Mouse (Mus musculus): ENCODE results near the gene Ambra1.
"Not testable (repeated sequence)": the region's sequence is repeated elsewhere in the genome, so short reads cannot be mapped to it uniquely, and the experiment has no call there.

The Ambra1 gene

GRCm38 (mm10) chr2:91729971-91730821 is at the start of gene Ambra1:
TSS of gene Ambra1 (plus strand) at chr2:91730134.
- DNase-seq (ENCODE audit: low read depth, low spot score): peak; percentile 96

- peak; percentile 82 for DNase-seq (ENCODE audit: low read depth, low spot score)
These were observed 47.1 kb upstream of the Ambra1 start for GRCm38 (mm10) chr2:91682850-91683249.

GRCm38 (mm10) chr2:91683919-91684318 is 46.0 kb upstream of the Ambra1 start:
- DNase-seq (ENCODE audit: low read depth, low spot score): no peak

- no peak for DNase-seq (ENCODE audit: low read depth, low spot score)
These were observed 40.5 kb upstream of the Ambra1 start for GRCm38 (mm10) chr2:91689452-91689851.

GRCm38 (mm10) chr2:91695436-91696224 is 34.3 kb upstream of the Ambra1 start:
- DNase-seq (ENCODE audit: low read depth, low spot score): no peak

GRCm38 (mm10) chr2:91696225-91696590 is 33.7 kb upstream of the Ambra1 start:
- no peak for DNase-seq (ENCODE audit: low read depth, low spot score)

GRCm38 (mm10) chr2:91699225-91699624 is 30.7 kb upstream of the Ambra1 start:
- no peak for DNase-seq (ENCODE audit: low read depth, low spot score)

GRCm38 (mm10) chr2:91701366-91701765 is 28.6 kb upstream of the Ambra1 start:
- DNase-seq (ENCODE audit: low read depth, low spot score): no peak

GRCm38 (mm10) chr2:91705736-91706135 is 24.2 kb upstream of the Ambra1 start:
- peak; percentile 52 for DNase-seq (ENCODE audit: low read depth, low spot score)

- peak; percentile 56 for DNase-seq (ENCODE audit: low read depth, low spot score)
These were observed 23.5 kb upstream of the Ambra1 start for GRCm38 (mm10) chr2:91706456-91706855.

GRCm38 (mm10) chr2:91708361-91708760 is 21.6 kb upstream of the Ambra1 start:
- DNase-seq (ENCODE audit: low read depth, low spot score): no peak

GRCm38 (mm10) chr2:91710272-91711234 is 19.4 kb upstream of the Ambra1 start, which contains the start of the genes Atg13 and Harbi1:
TSS of gene Atg13 (minus strand) at chr2:91710576.
TSS of gene Harbi1 (plus strand) at chr2:91710852.
- DNase-seq (ENCODE audit: low read depth, low spot score): peak; percentile 94

GRCm38 (mm10) chr2:91711256-91711925 is 18.5 kb upstream of the Ambra1 start:
- peak; percentile 29 for DNase-seq (ENCODE audit: low read depth, low spot score)

GRCm38 (mm10) chr2:91714921-91715320 is 15.0 kb upstream of the Ambra1 start:
- DNase-seq (ENCODE audit: low read depth, low spot score): no peak

GRCm38 (mm10) chr2:91718276-91718675 is 11.7 kb upstream of the Ambra1 start:
- no peak for DNase-seq (ENCODE audit: low read depth, low spot score)

GRCm38 (mm10) chr2:91723382-91723781 is 6.6 kb upstream of the Ambra1 start:
- DNase-seq (ENCODE audit: low read depth, low spot score): no peak

- no peak for DNase-seq (ENCODE audit: low read depth, low spot score)
These were observed 6.0 kb upstream of the Ambra1 start for GRCm38 (mm10) chr2:91723951-91724350.

- no peak for DNase-seq (ENCODE audit: low read depth, low spot score)
These were observed 5.2 kb upstream of the Ambra1 start for GRCm38 (mm10) chr2:91724716-91725115.

- not testable (repeated sequence) for DNase-seq (ENCODE audit: low read depth, low spot score)
These were observed 4.5 kb upstream of the Ambra1 start for GRCm38 (mm10) chr2:91725476-91725875.

- DNase-seq (ENCODE audit: low read depth, low spot score): no peak
These were observed 2.9 kb upstream of the Ambra1 start for GRCm38 (mm10) chr2:91727011-91727410.

- no peak for DNase-seq (ENCODE audit: low read depth, low spot score)
These were observed 363 bp upstream of the Ambra1 start for GRCm38 (mm10) chr2:91729571-91729970.

All from R1 (cell line).